In genomic region chr7:4658128-4658907, GRCm38 (mm10) we compare ENCODE assay signal across 8 mouse cellular contexts. TPM values are rescaled to one million over a fixed set of nuclear protein-coding genes. Genes with fewer than 3 reads are reported as not detected.
DNase-seq lines count a peak whose midpoint lies in the region; ATAC-seq and TF ChIP-seq lines count a peak whose summit lies in the region.

No protein-coding gene starts in this region.

- no peaks in the 10 kb centered on the region for H3K9me3 ChIP-seq in lung, embryonic 16.5 days (ENCODE audit: control insufficient read depth, low read length)
- no peaks in the 10 kb centered on the region for H3K9me3 ChIP-seq in forebrain, embryonic 11.5 days (ENCODE audit: control insufficient read depth, low read length)
- no peaks in the 10 kb centered on the region for H3K9me3 ChIP-seq in intestine, embryonic 16.5 days (ENCODE audit: control insufficient read depth, low read length)
- no peaks in the 10 kb centered on the region for H3K9me3 ChIP-seq in megakaryocyte, embryonic 14.5 days
- no peaks in the 10 kb centered on the region for H3K9me3 ChIP-seq in stomach, postnatal 0 days (ENCODE audit: control insufficient read depth, low read length)

- peaks cover 23% of the 10 kb centered on the region for H3K4me1 ChIP-seq in lung, embryonic 16.5 days (replicated peaks; ENCODE audit: control insufficient read depth, insufficient read depth, low read length)
- peaks cover 23% of the 10 kb centered on the region for H3K4me1 ChIP-seq in bone marrow macrophage, adult 2 months (ENCODE audit: control insufficient read depth, insufficient read depth, low read length)
- H3K4me1 ChIP-seq in forebrain, embryonic 11.5 days (replicated peaks; ENCODE audit: control insufficient read depth, insufficient read depth, low read length) = peaks cover 9% of the 10 kb centered on the region; the same call in 1 of the 2 replicates
- peaks cover 35% of the 10 kb centered on the region for H3K4me1 ChIP-seq in intestine, embryonic 16.5 days (ENCODE audit: control insufficient read depth, insufficient read depth, low read length)
- H3K4me1 ChIP-seq in megakaryocyte, embryonic 14.5 days = peaks cover 65% of the 10 kb centered on the region
- 0 out of 2 replicates have a peak, but pooled peaks cover 7% of the 10 kb centered on the region for H3K4me1 ChIP-seq in stomach, postnatal 0 days (replicated peaks; ENCODE audit: control insufficient read depth, insufficient read depth)

- no peaks in the 10 kb centered on the region for H3K27me3 ChIP-seq in lung, embryonic 16.5 days (ENCODE audit: control insufficient read depth, insufficient read depth, low read depth, low read length)
- no peaks in the 10 kb centered on the region for H3K27me3 ChIP-seq in forebrain, embryonic 11.5 days (ENCODE audit: control insufficient read depth, insufficient read depth, low read length)
- no peaks in the 10 kb centered on the region for H3K27me3 ChIP-seq in intestine, embryonic 16.5 days (replicated peaks; ENCODE audit: control insufficient read depth, insufficient read depth, low read length)
- no peaks in the 10 kb centered on the region for H3K27me3 ChIP-seq in megakaryocyte, embryonic 14.5 days (replicated peaks)
- H3K27me3 ChIP-seq in stomach, postnatal 0 days (ENCODE audit: control insufficient read depth, insufficient read depth, low read length) = no peaks in the 10 kb centered on the region

- no peak for DNase-seq in lung, postnatal 10 days
- no peak for DNase-seq in forebrain, embryonic 11.5 days (ENCODE audit: low spot score)
- no peak for DNase-seq in stomach, postnatal 0 days (ENCODE audit: low spot score)
- DNase-seq in gastrocnemius, adult 18-20 months (ENCODE audit: low spot score) = no peak

- 0 out of 2 replicates have a peak, but pooled peaks cover 3% of the 10 kb centered on the region for H3K36me3 ChIP-seq in lung, embryonic 16.5 days (ENCODE audit: control insufficient read depth, insufficient read depth, low read length)
- no peaks in the 10 kb centered on the region for H3K36me3 ChIP-seq in forebrain, embryonic 11.5 days (ENCODE audit: control insufficient read depth, insufficient read depth, low read length)
- H3K36me3 ChIP-seq in intestine, embryonic 16.5 days (ENCODE audit: control insufficient read depth, insufficient read depth, low read length) = no peaks in the 10 kb centered on the region
- peaks cover 46% of the 10 kb centered on the region for H3K36me3 ChIP-seq in megakaryocyte, embryonic 14.5 days (replicated peaks; ENCODE audit: low read length)
- no peaks in the 10 kb centered on the region; the same call in 1 of the 2 replicates for H3K36me3 ChIP-seq in stomach, postnatal 0 days (ENCODE audit: control insufficient read depth, insufficient read depth, low read length)

- WGBS in lung, embryonic 16.5 days = under 1% methylated on average over 65 of the region's 78 CpGs
- under 1% methylated on average over 78 of the region's 78 CpGs for whole genome bisulfite sequencing in forebrain, embryonic 11.5 days
- WGBS in intestine, embryonic 16.5 days = under 1% methylated on average over 78 of the region's 78 CpGs
- under 1% methylated on average over 69 of the region's 78 CpGs for WGBS in stomach, postnatal 0 days

- no peak for TF ChIP-seq POLR2A in bone marrow macrophage, adult 2 months (IDR thresholded peaks at IDR 0.05; ENCODE audit: borderline replicate concordance, low read depth, low read length)

- H3K9ac ChIP-seq in lung, embryonic 16.5 days (ENCODE audit: low read length) = peak overlapping the region; percentile 96
- H3K9ac ChIP-seq in forebrain, embryonic 11.5 days (ENCODE audit: low read length) = peak overlapping the region; percentile 93
- H3K9ac ChIP-seq in intestine, embryonic 16.5 days (ENCODE audit: low read depth, low read length) = peak overlapping the region; percentile 94
- peak overlapping the region; percentile 96 for H3K9ac ChIP-seq in stomach, postnatal 0 days (ENCODE audit: low read length)

- peak overlapping the region; percentile 93 for H3K27ac ChIP-seq in lung, embryonic 16.5 days (ENCODE audit: low read length)
- H3K27ac ChIP-seq in bone marrow macrophage, adult 2 months (ENCODE audit: insufficient read depth, low read depth, low read length) = peak overlapping the region; percentile 75
- peak overlapping the region; percentile 75 for H3K27ac ChIP-seq in forebrain, embryonic 11.5 days (ENCODE audit: low read depth, low read length)
- peak overlapping the region; percentile 95 for H3K27ac ChIP-seq in intestine, embryonic 16.5 days (ENCODE audit: low read length)
- peak overlapping the region; percentile 98 for H3K27ac ChIP-seq in stomach, postnatal 0 days (replicated peaks)

- no peak for TF ChIP-seq EP300 in stomach, postnatal 0 days (optimal IDR thresholded peaks at IDR 0.05)

- ATAC-seq in lung, embryonic 16.5 days (ENCODE audit: low read depth) = peak; percentile 68
- ATAC-seq in forebrain, embryonic 11.5 days (replicated peaks; ENCODE audit: low FRiP score) = peak; percentile 79
- ATAC-seq in intestine, embryonic 16.5 days = peak; percentile 66
- ATAC-seq in stomach, postnatal 0 days (ENCODE audit: low FRiP score, low TSS enrichment) = peak; percentile 60

- no peak for TF ChIP-seq CTCF in bone marrow macrophage, adult 2 months (IDR thresholded peaks at IDR 0.05; ENCODE audit: low read depth, low read length)
- no peak for TF ChIP-seq CTCF in stomach, postnatal 0 days (IDR thresholded peaks at IDR 0.05; ENCODE audit: low read depth)

- H3K4me3 ChIP-seq in lung, embryonic 16.5 days (ENCODE audit: low read length) = peak overlapping the region; percentile 90
- H3K4me3 ChIP-seq in bone marrow macrophage, adult 2 months (ENCODE audit: insufficient read depth, low read length) = peak overlapping the region; percentile 96
- H3K4me3 ChIP-seq in forebrain, embryonic 11.5 days (ENCODE audit: low read depth, low read length) = peak overlapping the region; percentile 89
- H3K4me3 ChIP-seq in intestine, embryonic 16.5 days (ENCODE audit: low read length) = peak overlapping the region; percentile 81
- H3K4me3 ChIP-seq in megakaryocyte, embryonic 14.5 days (replicated peaks) = peak overlapping the region; percentile 98
- H3K4me3 ChIP-seq in stomach, postnatal 0 days (ENCODE audit: low read depth, low read length) = peak overlapping the region; percentile 93

- peak overlapping the region; percentile 92 for H3K4me2 ChIP-seq in lung, embryonic 16.5 days (ENCODE audit: low read depth, low read length)
- peak overlapping the region; percentile 91 for H3K4me2 ChIP-seq in forebrain, embryonic 11.5 days (ENCODE audit: low read depth, low read length, severe bottlenecking)
- H3K4me2 ChIP-seq in intestine, embryonic 16.5 days (ENCODE audit: low read depth, low read length) = peak overlapping the region; percentile 92
- peak overlapping the region; percentile 63 for H3K4me2 ChIP-seq in stomach, postnatal 0 days (replicated peaks; ENCODE audit: low read depth)

RNA-seq across cellular contexts. Expression of gene Ppp6r1, which starts 0.5 kb away (rescaled TPM):
- 3.5 and 3.9 TPM in 2 replicates for polyA plus RNA-seq in lung, embryonic 16.5 days (2015; fragmentation: Nextera tagmentation; extraction: Ambion mirVana)
- polyA plus RNA-seq in bone marrow macrophage, adult 2 months (2012; ENCODE audit: insufficient read depth, insufficient read length, missing spikeins) = 84.8 and 90.0 TPM in 2 replicates
- 6.6 and 7.1 TPM in 2 replicates for polyA plus RNA-seq in forebrain, embryonic 11.5 days (2014; fragmentation: Nextera tagmentation; extraction: Ambion mirVana)
- 2.6 and 2.9 TPM in 2 replicates for polyA plus RNA-seq in intestine, embryonic 16.5 days (2015; fragmentation: Nextera tagmentation; extraction: Ambion mirVana)
- 361 and 465 TPM in 2 replicates for polyA plus RNA-seq in megakaryocyte, embryonic 14.5 days (2012; ENCODE audit: insufficient read depth, low replicate concordance)
- 3.9 and 6.2 TPM in 2 replicates for polyA plus RNA-seq in stomach, postnatal 0 days (2015; fragmentation: Nextera tagmentation; extraction: Ambion mirVana)
- 10 to 100 TPM; 45.8 to 46.6 TPM for total RNA-seq in gastrocnemius, adult 18-20 months (2021)

RNA-seq across cellular contexts. Expression of gene Hspbp1, which starts 26.6 kb away (rescaled TPM):
- 85.7 and 90.9 TPM in 2 replicates for polyA plus RNA-seq in lung, embryonic 16.5 days (2015; fragmentation: Nextera tagmentation; extraction: Ambion mirVana)
- polyA plus RNA-seq in bone marrow macrophage, adult 2 months (2012; ENCODE audit: insufficient read depth, insufficient read length, missing spikeins) = 24.7 and 26.7 TPM in 2 replicates
- 115 TPM in 2 replicates for polyA plus RNA-seq in forebrain, embryonic 11.5 days (2014; fragmentation: Nextera tagmentation; extraction: Ambion mirVana)
- 84.9 and 95.4 TPM in 2 replicates for polyA plus RNA-seq in intestine, embryonic 16.5 days (2015; fragmentation: Nextera tagmentation; extraction: Ambion mirVana)
- polyA plus RNA-seq in megakaryocyte, embryonic 14.5 days (2012; ENCODE audit: insufficient read depth, low replicate concordance) = 71.8 and 116 TPM in 2 replicates
- 59.1 and 60.7 TPM in 2 replicates for polyA plus RNA-seq in stomach, postnatal 0 days (2015; fragmentation: Nextera tagmentation; extraction: Ambion mirVana)
- 10 to 100 TPM; 22.1 to 23.9 TPM for total RNA-seq in gastrocnemius, adult 18-20 months (2021)

RNA-seq across cellular contexts. Expression of gene Tmem86b, which starts 27.1 kb away (rescaled TPM):
- polyA plus RNA-seq in lung, embryonic 16.5 days (2015; fragmentation: Nextera tagmentation; extraction: Ambion mirVana) = 0.69 and 1.7 TPM in 2 replicates
- 10.9 and 14.8 TPM in 2 replicates for polyA plus RNA-seq in bone marrow macrophage, adult 2 months (2012; ENCODE audit: insufficient read depth, insufficient read length, missing spikeins)
- polyA plus RNA-seq in forebrain, embryonic 11.5 days (2014; fragmentation: Nextera tagmentation; extraction: Ambion mirVana) = 2.3 and 3.4 TPM in 2 replicates
- polyA plus RNA-seq in intestine, embryonic 16.5 days (2015; fragmentation: Nextera tagmentation; extraction: Ambion mirVana) = 16.3 and 23.2 TPM in 2 replicates
- polyA plus RNA-seq in megakaryocyte, embryonic 14.5 days (2012; ENCODE audit: insufficient read depth, low replicate concordance) = 5.3 and 15.1 TPM in 2 replicates
- 0.22 and 0.23 TPM in 2 replicates for polyA plus RNA-seq in stomach, postnatal 0 days (2015; fragmentation: Nextera tagmentation; extraction: Ambion mirVana)
- 1 to 10 TPM; 2.3 to 2.6 TPM for total RNA-seq in gastrocnemius, adult 18-20 months (2021)

RNA-seq across cellular contexts. Expression of gene Brsk1, which starts 32.1 kb away (rescaled TPM):
- 0.68 and 0.74 TPM in 2 replicates for polyA plus RNA-seq in lung, embryonic 16.5 days (2015; fragmentation: Nextera tagmentation; extraction: Ambion mirVana)
- 0.64 TPM in 1 of 2 replicates, not detected in the other for polyA plus RNA-seq in bone marrow macrophage, adult 2 months (2012; ENCODE audit: insufficient read depth, insufficient read length, missing spikeins)
- polyA plus RNA-seq in forebrain, embryonic 11.5 days (2014; fragmentation: Nextera tagmentation; extraction: Ambion mirVana) = 2.8 and 3.1 TPM in 2 replicates
- polyA plus RNA-seq in intestine, embryonic 16.5 days (2015; fragmentation: Nextera tagmentation; extraction: Ambion mirVana) = 0.86 and 1.4 TPM in 2 replicates
- 0.08 TPM in 1 of 2 replicates, not detected in the other for polyA plus RNA-seq in megakaryocyte, embryonic 14.5 days (2012; ENCODE audit: insufficient read depth, low replicate concordance)
- 0.36 and 0.42 TPM in 2 replicates for polyA plus RNA-seq in stomach, postnatal 0 days (2015; fragmentation: Nextera tagmentation; extraction: Ambion mirVana)
- under 1 TPM; 0.50 to 0.64 TPM for total RNA-seq in gastrocnemius, adult 18-20 months (2021)

RNA-seq across cellular contexts. Expression of gene Ptprh, which starts 54.5 kb away (rescaled TPM):
- not detected in 2 replicates for polyA plus RNA-seq in lung, embryonic 16.5 days (2015; fragmentation: Nextera tagmentation; extraction: Ambion mirVana)
- not detected in 2 replicates for polyA plus RNA-seq in bone marrow macrophage, adult 2 months (2012; ENCODE audit: insufficient read depth, insufficient read length, missing spikeins)
- polyA plus RNA-seq in forebrain, embryonic 11.5 days (2014; fragmentation: Nextera tagmentation; extraction: Ambion mirVana) = not detected in 2 replicates
- 3.0 and 4.7 TPM in 2 replicates for polyA plus RNA-seq in intestine, embryonic 16.5 days (2015; fragmentation: Nextera tagmentation; extraction: Ambion mirVana)
- 0.16 TPM in 1 of 2 replicates, not detected in the other for polyA plus RNA-seq in megakaryocyte, embryonic 14.5 days (2012; ENCODE audit: insufficient read depth, low replicate concordance)
- 1.9 TPM in 2 replicates for polyA plus RNA-seq in stomach, postnatal 0 days (2015; fragmentation: Nextera tagmentation; extraction: Ambion mirVana)
- total RNA-seq in gastrocnemius, adult 18-20 months (2021) = not detected

Comparison
In these comparisons a context has a peak if more than half of its experiments do, and no peak if none do; other contexts are left out.
1. RNA of gene Ppp6r1, which starts 0.5 kb away (polyA plus RNA-seq): 361 to 465 TPM in megakaryocyte, embryonic 14.5 days and 84.8 to 90.0 TPM in bone marrow macrophage, adult 2 months; 6.6 to 7.1 TPM in forebrain, embryonic 11.5 days, 3.9 to 6.2 TPM in stomach, postnatal 0 days, 3.5 to 3.9 TPM in lung, embryonic 16.5 days and 2.6 to 2.9 TPM in intestine, embryonic 16.5 days; every median in the first group is over 10 times any median in the second.
2. Peak in every context shown above with its lines, with median percentiles within 50 percentile points of each other: ATAC-seq, H3K27ac ChIP-seq, H3K4me2 ChIP-seq, H3K4me3 ChIP-seq and H3K9ac ChIP-seq.